Mouse (Mus musculus) ES-Bruce4 (cell line): ENCODE measurements at regions not wholly inside any gene's neighbourhood (a gene's known extent, or its start where the extent isn't known, plus 50 kb on each side); places are given as distances from the start of the nearest gene placed in this dataset.

Experiments
- H3K27ac ChIP-seq: 2 replicates; pipeline ENCODE4 v1.5.1; 2012; ENCODE audit warnings: low read length, inconsistent platforms; ENCODE audit not compliant: insufficient read depth
- H3K27me3 ChIP-seq: 2 replicates; pipeline ENCODE4 v1.6.1; 2012; ENCODE audit warnings: mild to moderate bottlenecking, low read length, inconsistent platforms; ENCODE audit not compliant: control insufficient read depth, poor library complexity, insufficient read depth, severe bottlenecking
- H3K36me3 ChIP-seq: 2 replicates; pipeline ENCODE4 v1.6.1; 2012; ENCODE audit warnings: inconsistent platforms, mild to moderate bottlenecking, low read length, moderate library complexity; ENCODE audit not compliant: control insufficient read depth, poor library complexity, insufficient read depth, severe bottlenecking
- H3K4me1 ChIP-seq: one replicate; pipeline ENCODE4 v1.8.1; 2011; ENCODE audit warnings: low read length; ENCODE audit not compliant: control insufficient read depth, insufficient read depth
- H3K4me3 ChIP-seq: 2 replicates; pipeline ENCODE4 v1.5.1; 2011; ENCODE audit warnings: low read depth, mild to moderate bottlenecking, low read length
- H3K9ac ChIP-seq: 2 replicates; pipeline ENCODE4 v1.6.1; 2012; ENCODE audit warnings: low read depth, mild to moderate bottlenecking, inconsistent platforms; ENCODE audit not compliant: poor library complexity, severe bottlenecking
- H3K9me3 ChIP-seq: replicated peaks from 2 replicates; pipeline ENCODE4 v1.6.1; 2012; ENCODE audit warnings: mild to moderate bottlenecking, low read length, inconsistent platforms; ENCODE audit not compliant: control insufficient read depth, poor library complexity, insufficient read depth, severe bottlenecking
- CTCF ChIP-seq: IDR thresholded peaks from one replicate; pipeline ENCODE4 v1.8.1; 2011; ENCODE audit warnings: low read depth, low read length
- EP300 ChIP-seq: IDR thresholded peaks from 2 replicates; pipeline ENCODE4 v1.6.1; 2011; ENCODE audit warnings: low read depth, low read length; ENCODE audit not compliant: insufficient read depth
- POLR2A ChIP-seq: IDR thresholded peaks from one replicate; pipeline ENCODE4 v1.8.1; 2011; ENCODE audit warnings: low read length; ENCODE audit not compliant: insufficient read depth

DNA sequence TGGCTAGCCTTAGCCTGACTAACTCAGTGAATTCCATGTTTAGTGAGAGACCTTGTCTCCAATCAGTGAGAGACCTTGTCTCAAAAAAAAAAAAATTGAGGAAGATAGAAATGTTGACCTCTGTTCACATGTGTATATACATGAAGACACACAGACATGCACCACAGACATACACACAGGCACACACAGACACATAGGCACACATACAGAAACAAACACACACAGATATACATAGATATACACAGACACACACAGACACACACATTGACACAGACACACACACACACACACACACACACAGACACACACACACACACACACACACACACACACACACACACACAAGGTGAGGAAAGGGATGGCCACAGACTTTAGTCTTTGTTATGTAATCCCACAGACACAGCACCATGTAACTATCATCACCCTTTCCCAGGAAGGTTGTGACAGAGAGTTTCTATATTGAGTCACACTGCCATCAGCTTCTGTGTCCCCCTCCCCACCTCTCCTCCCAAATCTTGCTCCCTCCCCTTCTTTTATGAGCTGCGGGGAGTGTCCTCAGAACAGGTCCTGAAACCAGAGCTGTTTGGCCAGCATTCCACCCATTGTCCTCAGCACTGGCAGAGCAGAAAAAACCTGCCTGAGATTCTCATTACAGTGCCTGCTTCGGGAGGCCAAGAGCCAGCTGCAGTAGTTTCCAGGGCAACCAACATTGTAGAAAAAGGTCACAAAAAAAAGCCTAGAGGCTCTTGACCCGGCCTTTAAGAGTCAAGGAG is 74.0 kb downstream of the Calml3 start:
- Histone ChIP-seq H3K27me3 (no peaks in the 10 kb centered on the region), H3K36me3 (no peaks in the 10 kb centered on the region), H3K4me3 (no peak overlapping the region), H3K27ac (no peak overlapping the region), H3K4me1 (no peaks in the 10 kb centered on the region), H3K9me3 (no peaks in the 10 kb centered on the region), H3K9ac (no peak overlapping the region)
- TF ChIP-seq POLR2A (no peak), EP300 (no peak), CTCF (no peak)

DNA sequence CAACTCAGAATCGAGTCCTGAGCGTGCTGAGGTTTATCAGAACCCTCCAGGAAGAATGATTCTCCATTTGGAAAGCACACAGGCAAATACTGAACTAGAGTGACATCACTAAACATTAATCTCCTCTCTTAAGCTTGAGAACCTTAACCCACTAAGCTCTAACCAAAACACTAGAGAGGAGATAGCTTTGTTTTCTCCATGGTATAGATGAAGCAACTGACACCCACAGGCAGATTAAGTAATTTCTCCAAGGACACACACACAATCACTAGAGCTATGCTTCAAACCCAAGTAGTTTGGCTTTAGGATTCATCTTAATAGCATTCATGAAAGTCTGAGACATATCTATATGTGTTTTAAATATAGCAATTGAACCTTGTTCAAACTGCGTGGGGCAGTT is 75.2 kb downstream of the Calml3 start:
- Histone ChIP-seq H3K4me3 (no peak overlapping the region), H3K36me3 (no peaks in the 10 kb centered on the region), H3K9ac (no peak overlapping the region), H3K9me3 (no peaks in the 10 kb centered on the region), H3K27ac (no peak overlapping the region), H3K4me1 (no peaks in the 10 kb centered on the region), H3K27me3 (no peaks in the 10 kb centered on the region)
- no peak for TF ChIP-seq CTCF
- no peak for TF ChIP-seq EP300
- TF ChIP-seq POLR2A, result no peak

DNA sequence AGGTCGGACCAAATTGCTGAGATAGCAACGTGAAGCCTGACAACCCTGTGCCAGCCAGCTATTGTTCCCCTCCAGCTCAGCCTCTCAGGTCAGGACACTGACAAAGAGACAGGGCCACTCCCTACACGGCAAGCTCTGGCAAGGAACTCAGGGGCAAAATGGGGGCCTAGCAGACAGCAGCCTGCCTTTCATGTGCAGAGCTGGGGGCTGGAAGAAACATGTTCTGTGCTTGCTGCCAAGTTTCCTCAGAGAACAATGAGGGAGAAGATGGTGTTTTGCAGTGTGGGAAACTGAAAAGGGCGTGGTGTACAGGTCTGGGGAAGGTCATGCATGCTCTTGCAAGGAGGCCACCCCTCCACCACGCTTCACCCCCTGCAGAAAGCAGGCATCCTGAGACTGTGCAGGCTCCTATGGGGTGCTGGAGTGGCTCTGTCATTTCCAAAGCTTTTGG is 77.8 kb downstream of the Calml3 start:
- H3K4me3 ChIP-seq, result no peak overlapping the region
- H3K9me3 ChIP-seq, result peaks cover 9% of the 10 kb centered on the region; the same call in 1 of the 2 replicates
- H3K27ac ChIP-seq, result no peak overlapping the region
- TF ChIP-seq POLR2A (no peak), CTCF (no peak), EP300 (no peak)
- no peaks in the 10 kb centered on the region for H3K36me3 ChIP-seq
- H3K9ac ChIP-seq, result no peak overlapping the region
- H3K4me1 ChIP-seq, result no peaks in the 10 kb centered on the region
- H3K27me3 ChIP-seq, result no peaks in the 10 kb centered on the region

DNA sequence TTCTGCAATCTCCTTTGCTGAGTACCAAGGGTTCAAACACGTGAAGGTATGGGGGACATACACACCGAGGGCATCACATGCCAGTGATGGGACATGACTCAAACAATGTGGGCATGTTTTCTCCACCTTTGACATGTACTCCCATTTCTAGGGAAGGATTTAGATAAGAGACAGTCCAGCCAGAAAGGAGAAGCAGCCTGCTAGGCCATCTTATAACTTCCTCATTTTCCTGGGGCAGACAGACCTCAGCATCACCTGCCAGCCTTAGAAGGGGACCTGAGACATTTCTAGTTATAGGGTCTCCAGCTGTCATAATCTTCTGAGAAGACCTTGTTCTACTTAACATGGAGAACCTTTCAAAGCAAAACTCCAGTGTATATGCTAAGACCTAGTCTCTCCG is 78.3 kb downstream of the Calml3 start:
- Histone ChIP-seq H3K9me3 (peaks cover 9% of the 10 kb centered on the region; the same call in 1 of the 2 replicates), H3K9ac (no peak overlapping the region), H3K4me1 (no peaks in the 10 kb centered on the region), H3K27ac (no peak overlapping the region), H3K36me3 (no peaks in the 10 kb centered on the region), H3K27me3 (no peaks in the 10 kb centered on the region), H3K4me3 (no peak overlapping the region)
- TF ChIP-seq EP300 (no peak), CTCF (no peak), POLR2A (no peak)

DNA sequence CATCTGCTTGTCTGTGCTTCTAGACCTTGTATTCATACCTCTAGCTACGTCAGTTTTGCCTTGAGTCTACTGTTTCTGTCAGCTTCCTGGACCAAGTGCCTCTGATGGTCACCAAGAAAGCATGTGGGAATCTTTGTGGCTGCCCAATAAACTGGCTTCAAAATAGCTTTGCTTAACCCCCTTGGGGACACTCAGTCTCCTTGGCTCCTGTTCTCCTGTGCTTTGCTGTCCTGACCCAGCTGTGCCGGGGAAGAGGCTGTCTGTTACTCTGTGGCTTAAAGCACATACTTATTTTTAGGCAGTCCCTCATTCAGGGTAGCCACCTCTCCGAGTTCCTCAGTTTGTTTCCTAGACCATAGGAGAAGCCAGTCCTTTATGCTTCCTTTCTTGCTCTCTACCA is 79.8 kb downstream of the Calml3 start:
- Histone ChIP-seq H3K36me3 (no peaks in the 10 kb centered on the region), H3K4me1 (no peaks in the 10 kb centered on the region), H3K9me3 (peaks cover 9% of the 10 kb centered on the region; the same call in 1 of the 2 replicates), H3K27me3 (no peaks in the 10 kb centered on the region), H3K4me3 (no peak overlapping the region), H3K9ac (no peak overlapping the region), H3K27ac (no peak overlapping the region)
- no peak for TF ChIP-seq CTCF
- no peak for TF ChIP-seq POLR2A
- TF ChIP-seq EP300, result no peak

DNA sequence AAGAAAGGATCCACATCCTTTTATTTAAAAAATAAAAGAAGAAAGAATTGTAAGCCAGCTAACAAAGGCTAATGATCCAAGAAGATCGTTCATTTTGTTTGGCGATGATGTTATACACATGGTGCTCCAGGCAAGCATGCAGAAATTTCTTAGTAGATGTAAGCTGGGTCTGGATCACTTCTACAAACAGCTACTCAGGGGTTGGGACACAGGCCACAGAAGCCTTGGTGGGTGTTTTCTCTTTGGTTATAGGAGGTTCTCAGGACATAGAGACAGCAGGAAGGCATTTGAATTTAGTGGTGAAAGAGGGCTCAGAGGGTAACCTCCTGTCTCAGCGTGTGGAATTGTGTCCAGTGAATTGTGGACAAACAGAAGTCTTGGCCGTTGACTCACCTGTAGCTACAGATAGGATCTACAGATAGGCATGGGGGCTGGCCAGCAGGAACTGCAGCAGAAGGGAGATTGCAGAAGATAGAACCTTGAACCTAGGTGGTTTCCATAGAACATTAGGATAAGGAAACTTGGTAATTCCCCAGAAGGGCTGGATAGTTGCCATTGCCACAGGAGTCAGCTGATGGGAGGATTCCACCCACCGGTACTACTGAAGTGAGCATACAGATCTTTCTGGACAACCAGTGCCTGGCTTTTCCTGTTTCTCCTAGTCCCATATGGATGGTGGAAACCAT is 80.5 kb downstream of the Calml3 start:
- no peak overlapping the region for H3K4me3 ChIP-seq
- no peaks in the 10 kb centered on the region for H3K27me3 ChIP-seq
- no peaks in the 10 kb centered on the region for H3K4me1 ChIP-seq
- TF ChIP-seq POLR2A, result no peak
- no peak for TF ChIP-seq CTCF
- TF ChIP-seq EP300, result no peak
- no peaks in the 10 kb centered on the region for H3K36me3 ChIP-seq
- H3K9me3 ChIP-seq, result peaks cover 9% of the 10 kb centered on the region; the same call in 1 of the 2 replicates
- no peak overlapping the region for H3K27ac ChIP-seq
- H3K9ac ChIP-seq, result no peak overlapping the region
